Mouse (Mus musculus) G1E (cell line): Measurements from ENCODE around the gene Tbcel.

Experiments
- CTCF ChIP-seq: IDR thresholded peaks from 2 replicates; pipeline ENCODE4 v1.5.1; 2012; ENCODE audit warnings: low read depth, low read length, inconsistent platforms, mixed read lengths
- GATA1 ChIP-seq: IDR thresholded peaks from 2 replicates; pipeline ENCODE4 v1.6.1; 2012; ENCODE audit warnings: borderline replicate concordance, low read length, inconsistent platforms, mixed read lengths
- TAL1 ChIP-seq: conservative IDR thresholded peaks from 2 replicates; pipeline ENCODE4 v1.6.1; 2012; ENCODE audit warnings: low read depth, low read length, inconsistent platforms, mixed read lengths

DNA sequence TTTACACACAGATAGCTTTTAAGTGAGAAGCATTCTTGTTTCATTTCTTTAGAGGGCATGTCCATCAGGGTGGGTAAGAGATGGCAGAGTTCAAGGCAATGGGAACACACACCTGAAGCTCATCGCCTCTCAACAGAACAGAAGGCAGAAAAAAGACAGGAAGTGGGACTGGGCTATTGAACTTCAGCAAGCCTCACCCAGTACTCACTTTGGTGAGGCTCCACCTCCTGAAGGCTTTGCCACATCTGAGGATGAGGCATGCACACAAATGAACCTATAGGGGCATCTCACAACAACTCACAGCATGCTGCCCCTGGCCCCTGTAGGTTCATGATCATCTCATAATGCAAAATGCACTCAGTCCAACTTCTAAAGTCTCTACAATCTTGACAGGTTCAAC, 19.5 kb downstream of the Tbcel start:
- TF ChIP-seq CTCF (no peak), GATA1 (no peak), TAL1 (no peak)
